Mouse (Mus musculus): ENCODE measurements around the gene Efhd1. TPM values are rescaled to one million over a fixed set of nuclear protein-coding genes. Genes with fewer than 3 reads are reported as not detected.

The Efhd1 gene
- polyA plus RNA-seq, 2 experiments, result not detected

DNA sequence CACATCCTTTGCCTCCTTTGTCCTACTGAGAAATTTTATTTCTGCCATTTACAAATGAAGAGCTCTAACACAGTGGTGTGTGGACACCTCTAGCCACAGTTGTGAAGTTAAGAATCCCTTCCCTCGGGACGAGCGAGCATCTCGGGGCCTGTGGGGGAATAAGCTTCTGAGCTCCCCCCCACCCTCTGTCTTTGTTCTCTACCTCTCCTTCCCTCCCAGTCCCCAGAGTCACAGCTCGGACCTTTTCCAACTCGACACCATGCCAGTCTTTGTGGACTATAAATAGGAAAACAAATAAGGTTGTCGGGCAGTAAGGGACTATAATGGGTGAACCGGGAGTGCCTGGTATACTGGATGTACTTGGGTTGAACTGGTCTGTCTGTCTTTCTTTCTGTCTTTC, 27.3 kb downstream of the Efhd1 start:
- Histone ChIP-seq H3K4me1 (replicated peaks; ENCODE audit: control insufficient read depth in 2 of 2, insufficient read depth in 2 of 2, low read length in 1 of 2) (no peaks in the 10 kb centered on the region; a peak in 1 of 4 replicates), H3K4me2 (ENCODE audit: low read depth) (no peak overlapping the region), H3K36me3 (replicated peaks; ENCODE audit: control insufficient read depth, insufficient read depth, low read depth) (no peaks in the 10 kb centered on the region), H3K9ac (replicated peaks) (no peak overlapping the region), H3K4me3 (ENCODE audit: insufficient read depth in 1 of 2, low read depth in 2 of 2, low read length in 2 of 2) (no peak overlapping the region), H3K9me3 (ENCODE audit: control insufficient read depth, low read length) (no peaks in the 10 kb centered on the region), H3K27me3 (ENCODE audit: control insufficient read depth, insufficient read depth, low read length) (no peaks in the 10 kb centered on the region), H3K27ac (no peak overlapping the region)
- no peak for ATAC-seq (ENCODE audit: insufficient read depth)
- TF ChIP-seq EP300 (IDR thresholded peaks at IDR 0.05; ENCODE audit: low read depth) (no peak), CTCF (IDR thresholded peaks at IDR 0.05; ENCODE audit: low read depth) (no peak)
- WGBS (ENCODE audit: insufficient replicate concordance), result 64% methylated on average over 8 of the region's 8 CpGs
- DNase-seq (ENCODE audit: low read depth in 3 of 3, low spot score in 3 of 3), result no peak

DNA sequence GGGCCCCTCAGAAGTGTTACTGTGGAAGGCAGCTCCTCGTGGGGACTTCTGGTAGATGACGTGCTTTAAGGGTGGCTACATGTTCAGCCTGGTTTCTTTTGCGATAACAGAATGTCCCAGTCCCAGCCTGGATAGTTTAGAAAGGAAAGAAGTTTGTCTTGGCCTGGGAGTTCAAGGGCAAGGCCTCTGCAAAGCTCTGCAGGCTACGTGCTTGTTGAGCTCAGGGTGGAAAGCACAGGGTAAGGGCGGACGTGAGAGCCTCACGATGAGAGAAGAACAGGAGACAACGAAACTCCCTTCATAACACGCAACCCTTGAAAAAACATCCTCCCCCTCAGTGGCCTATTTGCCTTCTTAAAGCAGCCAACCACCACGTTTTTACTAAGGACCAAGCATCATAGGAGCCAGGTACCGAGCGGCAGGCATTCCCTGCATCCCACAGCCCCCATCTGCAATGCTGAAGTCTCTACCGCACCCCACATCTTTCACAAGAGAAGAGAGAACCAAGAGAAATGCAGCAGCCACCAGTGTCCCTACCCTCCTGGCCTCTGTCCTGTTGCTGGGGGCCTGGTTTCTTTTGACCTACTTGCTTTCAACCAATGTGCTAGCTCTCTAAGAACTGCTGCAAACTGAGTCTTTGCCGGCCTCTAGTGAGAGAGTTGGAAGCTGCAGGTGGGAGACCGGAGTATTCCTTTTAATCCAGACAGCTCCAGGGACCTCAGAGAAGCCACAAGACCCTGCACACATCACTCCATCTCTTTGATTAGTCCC, 28.4 kb downstream of the Efhd1 start:
- DNase-seq (ENCODE audit: low read depth in 3 of 3, low spot score in 3 of 3) (peak in 1 of 3 experiments; percentile 9), ATAC-seq (ENCODE audit: insufficient read depth) (no peak)
- Histone ChIP-seq H3K4me3 (ENCODE audit: insufficient read depth in 1 of 2, low read depth in 2 of 2, low read length in 2 of 2) (no peak overlapping the region), H3K4me2 (ENCODE audit: low read depth) (no peak overlapping the region), H3K36me3 (replicated peaks; ENCODE audit: control insufficient read depth, insufficient read depth, low read depth) (no peaks in the 10 kb centered on the region), H3K27ac (no peak overlapping the region), H3K9ac (replicated peaks) (no peak overlapping the region), H3K4me1 (replicated peaks; ENCODE audit: control insufficient read depth in 2 of 2, insufficient read depth in 2 of 2, low read length in 1 of 2) (no peaks in the 10 kb centered on the region; a peak in 1 of 4 replicates), H3K9me3 (ENCODE audit: control insufficient read depth, low read length) (no peaks in the 10 kb centered on the region), H3K27me3 (ENCODE audit: control insufficient read depth, insufficient read depth, low read length) (no peaks in the 10 kb centered on the region)
- 60% methylated on average over 15 of the region's 15 CpGs for WGBS (ENCODE audit: insufficient replicate concordance)
- TF ChIP-seq EP300 (IDR thresholded peaks at IDR 0.05; ENCODE audit: low read depth) (no peak), CTCF (IDR thresholded peaks at IDR 0.05; ENCODE audit: low read depth) (peak; percentile 38)

DNA sequence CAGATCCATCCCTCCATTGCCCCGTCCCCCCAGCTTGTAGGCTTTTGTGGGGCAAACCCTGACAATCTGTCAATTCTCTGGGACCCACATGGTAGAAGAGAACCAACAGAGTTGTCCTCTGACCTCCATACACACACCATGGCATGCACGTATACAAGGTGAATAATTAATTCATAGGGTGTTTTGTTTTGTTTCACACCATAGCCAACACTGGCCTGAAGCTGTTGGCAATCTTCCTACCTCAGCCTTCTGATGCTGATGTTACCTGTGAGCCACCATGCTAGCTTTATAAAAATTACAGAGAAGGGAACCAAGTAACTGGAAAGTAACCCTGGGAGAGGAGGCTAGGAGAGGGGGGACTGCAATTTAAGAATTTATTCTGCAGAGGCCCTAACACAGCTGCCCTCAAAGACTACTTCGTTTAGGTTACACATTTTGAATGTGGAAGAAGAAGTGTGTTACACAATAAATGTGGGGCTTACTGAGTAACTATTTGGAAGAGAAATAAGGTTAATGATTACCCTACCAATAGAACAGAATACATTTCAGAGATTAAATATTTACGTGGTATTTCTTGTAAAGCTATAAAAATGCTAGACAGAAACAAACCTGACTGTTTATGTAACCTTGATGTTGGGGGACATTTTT, 30.0 kb downstream of the Efhd1 start:
- Histone ChIP-seq H3K27ac (no peak overlapping the region), H3K9ac (replicated peaks) (no peak overlapping the region), H3K9me3 (ENCODE audit: control insufficient read depth, low read length) (no peaks in the 10 kb centered on the region), H3K36me3 (replicated peaks; ENCODE audit: control insufficient read depth, insufficient read depth, low read depth) (no peaks in the 10 kb centered on the region), H3K27me3 (ENCODE audit: control insufficient read depth, insufficient read depth, low read length) (no peaks in the 10 kb centered on the region), H3K4me1 (replicated peaks; ENCODE audit: control insufficient read depth in 2 of 2, insufficient read depth in 2 of 2, low read length in 1 of 2) (no peaks in the 10 kb centered on the region; a peak in 1 of 4 replicates), H3K4me2 (ENCODE audit: low read depth) (no peak overlapping the region), H3K4me3 (ENCODE audit: insufficient read depth in 1 of 2, low read depth in 2 of 2, low read length in 2 of 2) (no peak overlapping the region)
- 54% methylated on average over 4 of the region's 4 CpGs for WGBS (ENCODE audit: insufficient replicate concordance)
- DNase-seq (ENCODE audit: low read depth in 3 of 3, low spot score in 3 of 3) (no peak), ATAC-seq (ENCODE audit: insufficient read depth) (no peak)
- TF ChIP-seq EP300 (IDR thresholded peaks at IDR 0.05; ENCODE audit: low read depth) (no peak), CTCF (IDR thresholded peaks at IDR 0.05; ENCODE audit: low read depth) (no peak)

DNA sequence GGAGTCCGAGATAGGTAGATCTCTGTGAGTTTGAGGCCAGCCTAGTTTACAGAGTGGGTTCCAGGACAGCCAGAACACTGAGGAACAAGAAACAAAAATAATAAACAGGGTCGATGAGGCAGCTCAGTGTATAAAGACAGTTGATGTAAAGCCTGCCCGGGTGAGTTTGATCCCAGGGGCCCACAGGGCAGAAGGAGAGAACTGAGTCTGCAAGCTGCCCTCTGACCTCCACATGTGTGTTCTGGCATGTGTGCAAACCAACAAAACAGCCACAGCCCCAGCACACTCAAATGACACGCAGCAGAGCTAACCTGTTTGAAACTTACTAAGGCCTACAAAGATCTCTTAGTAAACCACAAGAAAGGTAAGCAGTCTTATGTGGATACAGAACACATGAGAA, 30.8 kb downstream of the Efhd1 start:
- 49% methylated on average over 4 of the region's 4 CpGs for WGBS (ENCODE audit: insufficient replicate concordance)
- H3K36me3 ChIP-seq (replicated peaks; ENCODE audit: control insufficient read depth, insufficient read depth, low read depth), result no peaks in the 10 kb centered on the region
- no peaks in the 10 kb centered on the region for H3K9me3 ChIP-seq (ENCODE audit: control insufficient read depth, low read length)
- no peak for TF ChIP-seq EP300 (IDR thresholded peaks at IDR 0.05; ENCODE audit: low read depth)
- no peak for TF ChIP-seq CTCF (IDR thresholded peaks at IDR 0.05; ENCODE audit: low read depth)
- H3K4me1 ChIP-seq (replicated peaks; ENCODE audit: control insufficient read depth in 2 of 2, insufficient read depth in 2 of 2, low read length in 1 of 2), result no peaks in the 10 kb centered on the region; a peak in 1 of 4 replicates
- ATAC-seq (ENCODE audit: insufficient read depth), result no peak
- no peak overlapping the region for H3K27ac ChIP-seq
- DNase-seq (ENCODE audit: low read depth in 3 of 3, low spot score in 3 of 3), result no peak
- no peaks in the 10 kb centered on the region for H3K27me3 ChIP-seq (ENCODE audit: control insufficient read depth, insufficient read depth, low read length)
- no peak overlapping the region for H3K4me3 ChIP-seq (ENCODE audit: insufficient read depth in 1 of 2, low read depth in 2 of 2, low read length in 2 of 2)
- H3K9ac ChIP-seq (replicated peaks), result no peak overlapping the region
- H3K4me2 ChIP-seq (ENCODE audit: low read depth), result no peak overlapping the region

DNA sequence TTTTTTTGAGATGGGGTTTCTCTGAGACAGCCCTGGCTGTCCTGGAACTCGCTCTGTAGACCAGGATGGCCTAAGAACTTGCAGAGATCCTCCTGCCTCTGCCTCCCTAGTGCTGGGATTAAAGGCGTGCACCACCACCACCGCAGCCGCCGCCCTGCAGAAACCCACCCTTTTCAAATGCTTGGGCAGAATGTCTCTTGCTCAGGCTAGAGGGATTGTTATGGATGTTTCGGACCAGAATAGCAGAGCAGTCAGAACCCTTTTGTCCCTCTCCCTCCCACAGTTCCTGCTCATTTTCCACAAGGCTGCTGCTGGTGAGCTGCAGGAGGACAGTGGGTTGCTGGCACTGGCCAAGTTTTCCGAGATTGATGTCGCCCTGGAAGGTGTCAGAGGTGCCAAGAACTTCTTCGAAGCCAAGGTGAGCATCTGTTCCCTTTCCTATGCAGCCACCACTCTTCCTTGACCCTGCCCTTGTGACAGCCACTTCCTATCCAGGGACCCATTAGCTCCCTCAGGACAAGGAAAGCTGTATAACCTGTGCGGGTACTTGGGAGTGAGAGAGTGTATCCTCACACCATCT, 33.3 kb downstream of the Efhd1 start:
- TF ChIP-seq CTCF (IDR thresholded peaks at IDR 0.05; ENCODE audit: low read depth) (no peak), EP300 (IDR thresholded peaks at IDR 0.05; ENCODE audit: low read depth) (no peak)
- H3K9ac ChIP-seq (replicated peaks), result no peak overlapping the region
- ATAC-seq (ENCODE audit: insufficient read depth) (no peak), DNase-seq (ENCODE audit: low read depth in 3 of 3, low spot score in 3 of 3) (no peak)
- no peak overlapping the region for H3K27ac ChIP-seq
- no peaks in the 10 kb centered on the region for H3K36me3 ChIP-seq (replicated peaks; ENCODE audit: control insufficient read depth, insufficient read depth, low read depth)
- no peaks in the 10 kb centered on the region; a peak in 1 of 4 replicates for H3K4me1 ChIP-seq (replicated peaks; ENCODE audit: control insufficient read depth in 2 of 2, insufficient read depth in 2 of 2, low read length in 1 of 2)
- WGBS (ENCODE audit: insufficient replicate concordance), result 69% methylated on average over 10 of the region's 10 CpGs
- no peaks in the 10 kb centered on the region for H3K27me3 ChIP-seq (ENCODE audit: control insufficient read depth, insufficient read depth, low read length)
- H3K9me3 ChIP-seq (ENCODE audit: control insufficient read depth, low read length), result no peaks in the 10 kb centered on the region
- no peak overlapping the region for H3K4me3 ChIP-seq (ENCODE audit: insufficient read depth in 1 of 2, low read depth in 2 of 2, low read length in 2 of 2)
- no peak overlapping the region for H3K4me2 ChIP-seq (ENCODE audit: low read depth)
